Mouse (Mus musculus): ENCODE measurements around the gene Gm45799. TPM values are rescaled to one million over a fixed set of nuclear protein-coding genes. Genes with fewer than 3 reads are reported as not detected.

Gm45799 gene
- total RNA-seq, 1 experiment, result 9.2 TPM

GRCm38 (mm10) chr7:105621053-105621452, 19.3 kb upstream of the Gm45799 start:
- TF ChIP-seq ZC3H11A (IDR thresholded peaks at IDR 0.05; ENCODE audit: borderline replicate concordance, low read depth, low read length) (no peak), ZNF384 (IDR thresholded peaks at IDR 0.05; ENCODE audit: low read depth, low read length) (no peak), CHD2 (IDR thresholded peaks at IDR 0.05; ENCODE audit: low read depth, low read length) (no peak), HCFC1 (IDR thresholded peaks at IDR 0.05; ENCODE audit: borderline replicate concordance, insufficient read depth, low read length) (no peak), MAFK (IDR thresholded peaks at IDR 0.05; ENCODE audit: insufficient read depth, low read depth, low read length) (no peak)
- H3K27ac ChIP-seq (ENCODE audit: insufficient read depth, low read depth, low read length, poor library complexity, severe bottlenecking), result no peak overlapping the region
- DNase-seq (ENCODE audit: low read depth, low spot score), result no peak
- no peak overlapping the region for H3K9ac ChIP-seq (ENCODE audit: insufficient read depth, low read depth, low read length, poor library complexity, severe bottlenecking)
- H3K4me1 ChIP-seq (ENCODE audit: control insufficient read depth in 2 of 2, insufficient read depth in 2 of 2, low read length in 2 of 2, poor library complexity in 1 of 2), result peaks cover 0 to 4% of the 10 kb centered on the region in 2 experiments; a peak in 1 of 4 replicates
- H3K9me3 ChIP-seq (ENCODE audit: control insufficient read depth, insufficient read depth, low read depth, low read length), result no peaks in the 10 kb centered on the region
- in situ Hi-C loops (cut with MboI; ENCODE audit: low sequenced_read_pairs in 2 of 2, unreplicated experiment in 2 of 2), result no loop called here
- no peak overlapping the region for H3K4me3 ChIP-seq (ENCODE audit: insufficient read depth in 1 of 2, low read depth in 1 of 2, low read length in 2 of 2, poor library complexity in 1 of 2, severe bottlenecking in 1 of 2)
- H3K36me3 ChIP-seq (ENCODE audit: control insufficient read depth, insufficient read depth, low read length, poor library complexity, severe bottlenecking), result peaks cover 31% of the 10 kb centered on the region

GRCm38 (mm10) chr7:105621646-105622292, 18.6 kb upstream of the Gm45799 start:
- Histone ChIP-seq H3K4me1 (ENCODE audit: control insufficient read depth in 2 of 2, insufficient read depth in 2 of 2, low read length in 2 of 2, poor library complexity in 1 of 2) (peaks cover 0 to 4% of the 10 kb centered on the region in 2 experiments; a peak in 1 of 4 replicates), H3K27ac (ENCODE audit: insufficient read depth, low read depth, low read length, poor library complexity, severe bottlenecking) (no peak overlapping the region), H3K36me3 (ENCODE audit: control insufficient read depth, insufficient read depth, low read length, poor library complexity, severe bottlenecking) (peaks cover 31% of the 10 kb centered on the region), H3K9me3 (ENCODE audit: control insufficient read depth, insufficient read depth, low read depth, low read length) (no peaks in the 10 kb centered on the region), H3K9ac (ENCODE audit: insufficient read depth, low read depth, low read length, poor library complexity, severe bottlenecking) (no peak overlapping the region), H3K4me3 (ENCODE audit: insufficient read depth in 1 of 2, low read depth in 1 of 2, low read length in 2 of 2, poor library complexity in 1 of 2, severe bottlenecking in 1 of 2) (no peak overlapping the region)
- TF ChIP-seq CHD2 (IDR thresholded peaks at IDR 0.05; ENCODE audit: low read depth, low read length), result no peak
- no peak for TF ChIP-seq HCFC1 (IDR thresholded peaks at IDR 0.05; ENCODE audit: borderline replicate concordance, insufficient read depth, low read length)
- TF ChIP-seq ZNF384 (IDR thresholded peaks at IDR 0.05; ENCODE audit: low read depth, low read length), result no peak
- TF ChIP-seq ZC3H11A (IDR thresholded peaks at IDR 0.05; ENCODE audit: borderline replicate concordance, low read depth, low read length), result no peak
- TF ChIP-seq MAFK (IDR thresholded peaks at IDR 0.05; ENCODE audit: insufficient read depth, low read depth, low read length), result no peak
- DNase-seq (ENCODE audit: low read depth, low spot score), result no peak
- in situ Hi-C loops (cut with MboI; ENCODE audit: low sequenced_read_pairs in 2 of 2, unreplicated experiment in 2 of 2), result no loop called here

GRCm38 (mm10) chr7:105625397-105625796, 15.0 kb upstream of the Gm45799 start:
- H3K4me1 ChIP-seq (ENCODE audit: control insufficient read depth in 2 of 2, insufficient read depth in 2 of 2, low read length in 2 of 2, poor library complexity in 1 of 2), result peaks cover 0 to 4% of the 10 kb centered on the region in 2 experiments; a peak in 1 of 4 replicates
- no peak overlapping the region for H3K4me3 ChIP-seq (ENCODE audit: insufficient read depth in 1 of 2, low read depth in 1 of 2, low read length in 2 of 2, poor library complexity in 1 of 2, severe bottlenecking in 1 of 2)
- TF ChIP-seq ZC3H11A (IDR thresholded peaks at IDR 0.05; ENCODE audit: borderline replicate concordance, low read depth, low read length), result no peak
- no peak for TF ChIP-seq HCFC1 (IDR thresholded peaks at IDR 0.05; ENCODE audit: borderline replicate concordance, insufficient read depth, low read length)
- no peak for TF ChIP-seq MAFK (IDR thresholded peaks at IDR 0.05; ENCODE audit: insufficient read depth, low read depth, low read length)
- no peak for TF ChIP-seq ZNF384 (IDR thresholded peaks at IDR 0.05; ENCODE audit: low read depth, low read length)
- no peak for TF ChIP-seq CHD2 (IDR thresholded peaks at IDR 0.05; ENCODE audit: low read depth, low read length)
- in situ Hi-C loops (cut with MboI; ENCODE audit: low sequenced_read_pairs in 2 of 2, unreplicated experiment in 2 of 2), result no loop called here
- no peak for DNase-seq (ENCODE audit: low read depth, low spot score)
- no peak overlapping the region for H3K27ac ChIP-seq (ENCODE audit: insufficient read depth, low read depth, low read length, poor library complexity, severe bottlenecking)
- no peak overlapping the region for H3K9ac ChIP-seq (ENCODE audit: insufficient read depth, low read depth, low read length, poor library complexity, severe bottlenecking)
- no peaks in the 10 kb centered on the region for H3K9me3 ChIP-seq (ENCODE audit: control insufficient read depth, insufficient read depth, low read depth, low read length)
- H3K36me3 ChIP-seq (ENCODE audit: control insufficient read depth, insufficient read depth, low read length, poor library complexity, severe bottlenecking), result peaks cover 4% of the 10 kb centered on the region; the same call in 1 of the 2 replicates

- Histone ChIP-seq H3K4me1 (ENCODE audit: control insufficient read depth in 2 of 2, insufficient read depth in 2 of 2, low read length in 2 of 2, poor library complexity in 1 of 2) (peaks cover 0 to 6% of the 10 kb centered on the region in 2 experiments; a peak in 2 of 4 replicates), H3K4me3 (ENCODE audit: insufficient read depth in 1 of 2, low read depth in 1 of 2, low read length in 2 of 2, poor library complexity in 1 of 2, severe bottlenecking in 1 of 2) (no peak overlapping the region), H3K36me3 (ENCODE audit: control insufficient read depth, insufficient read depth, low read length, poor library complexity, severe bottlenecking) (peaks cover 3% of the 10 kb centered on the region; the same call in 1 of the 2 replicates), H3K9me3 (ENCODE audit: control insufficient read depth, insufficient read depth, low read depth, low read length) (no peaks in the 10 kb centered on the region), H3K9ac (ENCODE audit: insufficient read depth, low read depth, low read length, poor library complexity, severe bottlenecking) (no peak overlapping the region), H3K27ac (ENCODE audit: insufficient read depth, low read depth, low read length, poor library complexity, severe bottlenecking) (no peak overlapping the region)
- in situ Hi-C loops (cut with MboI; ENCODE audit: low sequenced_read_pairs in 2 of 2, unreplicated experiment in 2 of 2), result no loop called here
- TF ChIP-seq CHD2 (IDR thresholded peaks at IDR 0.05; ENCODE audit: low read depth, low read length) (no peak), ZC3H11A (IDR thresholded peaks at IDR 0.05; ENCODE audit: borderline replicate concordance, low read depth, low read length) (no peak), MAFK (IDR thresholded peaks at IDR 0.05; ENCODE audit: insufficient read depth, low read depth, low read length) (no peak), HCFC1 (IDR thresholded peaks at IDR 0.05; ENCODE audit: borderline replicate concordance, insufficient read depth, low read length) (no peak)
- DNase-seq (ENCODE audit: low read depth, low spot score), result no peak
Observed at GRCm38 (mm10) chr7:105628633-105629032, 11.7 kb upstream of the Gm45799 start.
